Comparison of ENCODE assay signal across 11 mouse cellular contexts in the genomic region with DNA sequence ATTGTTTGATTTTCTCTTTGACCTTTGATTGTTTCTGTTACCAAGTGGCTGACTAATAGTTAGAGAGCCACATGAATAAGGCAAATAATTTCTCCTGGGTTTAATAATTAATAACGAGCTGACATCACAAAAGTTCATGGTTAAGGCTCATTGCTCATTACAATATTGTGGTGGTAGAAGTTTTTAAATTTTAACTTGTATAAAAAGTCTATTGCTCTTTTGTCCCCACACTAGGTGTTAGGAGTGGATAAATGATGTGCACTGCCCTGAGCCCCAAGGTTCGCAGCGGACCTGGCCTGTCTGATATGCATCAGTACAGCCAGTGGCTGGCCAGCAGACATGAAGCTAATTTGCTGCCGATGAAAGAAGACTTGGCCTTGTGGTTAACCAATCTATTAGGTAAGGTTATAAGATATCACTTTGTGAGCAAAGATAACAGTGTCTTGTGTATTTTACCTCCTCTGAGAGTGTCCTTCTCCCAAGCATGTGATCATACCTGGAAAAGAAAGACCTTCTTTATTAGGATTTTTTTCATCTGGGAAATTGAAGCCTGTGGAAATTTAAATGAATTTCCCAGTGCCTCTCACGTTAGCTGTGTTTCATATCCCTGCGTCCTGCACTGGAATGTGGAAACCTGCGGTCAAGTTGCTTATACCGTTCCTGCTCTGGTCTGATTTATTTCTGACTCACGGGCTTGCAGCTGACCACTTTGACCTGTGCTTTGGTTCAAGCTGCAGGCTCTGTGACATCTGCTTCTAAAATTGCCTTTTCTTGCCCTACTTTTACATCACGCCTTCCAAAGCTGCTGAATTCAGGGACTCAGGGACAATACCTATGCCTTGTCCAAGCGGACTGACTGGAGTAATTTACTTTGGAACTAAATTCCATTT. TPM values are rescaled to one million over a fixed set of nuclear protein-coding genes. Genes with fewer than 3 reads are reported as not detected.
DNase-seq lines count a peak whose midpoint lies in the region; ATAC-seq and TF ChIP-seq lines count a peak whose summit lies in the region.
"Had no signal": no experiment of that assay in that cellular context is flagged by ENCODE, and none has a peak within 500 bp of the region (broad histone marks: within the 10 kb centered on the region; RNA-seq: fewer than 3 reads in every experiment).

No protein-coding gene starts in this region.

- H3K79me3 ChIP-seq in C2C12 (ENCODE audit: low read depth) = no peaks in the 10 kb centered on the region

- H3K4me1 ChIP-seq in limb, embryonic 12.5 days (replicated peaks) = peaks cover 26% of the 10 kb centered on the region
- H3K4me1 ChIP-seq: heart, embryonic 10.5 days had no signal

- ATAC-seq in limb, embryonic 12.5 days (ENCODE audit: insufficient number of reproducible peaks, insufficient read depth, low FRiP score, low TSS enrichment, low read depth) = peak; percentile 47; the same call in 1 of the 2 replicates
- no peak for ATAC-seq in activated CD4-positive, CD25-positive, alpha-beta regulatory T cell, adult 4 months

- no peaks in the 10 kb centered on the region for H3K9me3 ChIP-seq in limb, embryonic 12.5 days
- H3K9me3 ChIP-seq: heart, embryonic 10.5 days had no signal

- DNase-seq in brain, adult 2 months (ENCODE audit: low read depth, low spot score) = peak; percentile 40
- peak; percentile 90 for DNase-seq in kidney, adult 9 months
- no peak for DNase-seq in gastrocnemius, postnatal 4 days (ENCODE audit: low spot score in 2 of 2)
- DNase-seq in layer of hippocampus, adult 9-11 months = no peak
- DNase-seq: adrenal gland, adult 8-10 months; spleen, adult 18-20 months had no signal

- no peaks in the 10 kb centered on the region for H3K79me2 ChIP-seq in C2C12 (ENCODE audit: control insufficient read depth, insufficient read depth)

- peak overlapping the region; percentile 60 for H3K27ac ChIP-seq in limb, embryonic 12.5 days
- H3K27ac ChIP-seq: heart, embryonic 10.5 days; liver, embryonic 14.5 days had no signal

- no peak overlapping the region for H3K9ac ChIP-seq in limb, embryonic 12.5 days (replicated peaks)
- H3K9ac ChIP-seq: liver, embryonic 14.5 days had no signal

- 53% methylated on average over 11 of the region's 11 CpGs for WGBS in limb, embryonic 12.5 days

- TF ChIP-seq CTCF in C2C12 (IDR thresholded peaks at IDR 0.05; ENCODE audit: control insufficient read depth, insufficient read depth, insufficient read length) = no peak

- no peaks in the 10 kb centered on the region for H3K36me3 ChIP-seq in C2C12 (ENCODE audit: control insufficient read depth, insufficient read depth)
- H3K36me3 ChIP-seq in limb, embryonic 12.5 days = peaks cover 11% of the 10 kb centered on the region; the same call in 1 of the 2 replicates
- H3K36me3 ChIP-seq: heart, embryonic 10.5 days had no signal

- H3K4me3 ChIP-seq in C2C12 (ENCODE audit: insufficient read depth, poor library complexity, severe bottlenecking) = no peak overlapping the region
- no peak overlapping the region for H3K4me3 ChIP-seq in limb, embryonic 12.5 days (replicated peaks)
- H3K4me3 ChIP-seq: heart, embryonic 10.5 days had no signal

- H3K27me3 ChIP-seq in C2C12 (ENCODE audit: control insufficient read depth, insufficient read depth, insufficient read length) = no peaks in the 10 kb centered on the region
- H3K27me3 ChIP-seq in limb, embryonic 12.5 days = no peaks in the 10 kb centered on the region

- no peak overlapping the region for H3ac ChIP-seq in C2C12 (ENCODE audit: control insufficient read depth, insufficient read length, low read depth)

- no peak overlapping the region for H3K4me2 ChIP-seq in limb, embryonic 12.5 days

TF ChIP-seq in C2C12, 6 proteins besides CTCF, POLR2A, EP300 and RAD21:
- TF ChIP-seq USF1 (IDR thresholded peaks at IDR 0.05; ENCODE audit: low read depth) (no peak), MAX (IDR thresholded peaks at IDR 0.05) (peak; percentile 23), FOSL1 (IDR thresholded peaks at IDR 0.05; ENCODE audit: insufficient read depth, low read length, poor library complexity, severe bottlenecking) (no peak), CEBPB (IDR thresholded peaks at IDR 0.05; ENCODE audit: low read depth) (peak; percentile 55), MYOD1 (IDR thresholded peaks at IDR 0.05; ENCODE audit: control insufficient read depth, insufficient read length, low read depth) (peak; percentile 67), MYOG (IDR thresholded peaks at IDR 0.05; ENCODE audit: control insufficient read depth, extremely low read depth, insufficient read length) (no peak)

RNA-seq across cellular contexts. Expression of a gene that starts 25.9 kb away (rescaled TPM):
- polyA plus RNA-seq in C2C12 (2012; fragmentation: generic; extraction: Trizol) = 14.2 TPM
- 27.0 and 27.2 TPM in 2 replicates for polyA plus RNA-seq in limb, embryonic 12.5 days (2016; fragmentation: Nextera tagmentation; extraction: Ambion mirVana)
- polyA plus RNA-seq in activated CD4-positive, CD25-positive, alpha-beta regulatory T cell, adult 4 months (2017; shearing (Covaris generic)) = 1 to 10 TPM in 1 of 2 experiments, under 1 TPM in 1; 0.75 to 1.1 TPM
- total RNA-seq in gastrocnemius, postnatal 4 days (2021) = 1 to 10 TPM; 4.4 to 5.5 TPM

RNA-seq across cellular contexts. Expression of a gene that starts 26.1 kb away (rescaled TPM):
- 14.0 TPM for polyA plus RNA-seq in C2C12 (2012; fragmentation: generic; extraction: Trizol)
- polyA plus RNA-seq in limb, embryonic 12.5 days (2016; fragmentation: Nextera tagmentation; extraction: Ambion mirVana) = 176 and 179 TPM in 2 replicates
- 1 to 10 TPM; 2.5 to 3.5 TPM for polyA plus RNA-seq in activated CD4-positive, CD25-positive, alpha-beta regulatory T cell, adult 4 months (2017; shearing (Covaris generic))
- 10 to 100 TPM; 17.6 to 25.9 TPM for total RNA-seq in gastrocnemius, postnatal 4 days (2021)

Comparison
In these comparisons a context has a peak if more than half of its experiments do, and no peak if none do; other contexts are left out.
1. DNase-seq: peak in brain, adult 2 months (single experiment) and kidney, adult 9 months (single experiment); none in gastrocnemius, postnatal 4 days (0 of 2) and layer of hippocampus, adult 9-11 months (single experiment).
2. RNA of a gene that starts 26.1 kb away (polyA plus RNA-seq): 176 to 179 TPM in limb, embryonic 12.5 days; 14.0 TPM in C2C12 (single experiment) and 2.5 to 3.5 TPM in activated CD4-positive, CD25-positive, alpha-beta regulatory T cell, adult 4 months; every median in the first group is over 10 times any median in the second.